Mouse (Mus musculus) stomach, embryonic 14.5 days (tissue): ENCODE data around the gene Cnp. TPM values are rescaled to one million over a fixed set of nuclear protein-coding genes. Genes with fewer than 3 reads are reported as not detected.

ENCODE experiments used
- ATAC-seq: fragments of 200-750 bp; cut with Nextera tagmentation; 2 replicates; pipeline ENCODE4 v1.8.0; 2017; ENCODE audit warnings: low read depth, moderate TSS enrichment; ENCODE audit not compliant: insufficient number of reproducible peaks, insufficient read depth, low FRiP score
- H3K27ac ChIP-seq: fragments of 300-500 bp; sonication (generic); 2 replicates; pipeline ENCODE4 v1.5.1; 2014; ENCODE audit warnings: mild to moderate bottlenecking, low read length, moderate library complexity, mixed read lengths
- H3K27me3 ChIP-seq: fragments of 300-500 bp; sonication (generic); 2 replicates; pipeline ENCODE4 v1.6.1; 2014; ENCODE audit warnings: low read length, control low read depth, mixed read lengths; ENCODE audit not compliant: control insufficient read depth, insufficient read depth
- H3K36me3 ChIP-seq: fragments of 300-500 bp; sonication (generic); 2 replicates; pipeline ENCODE4 v1.6.1; 2014; ENCODE audit warnings: mild to moderate bottlenecking, control low read depth, low read length, moderate library complexity, mixed read lengths; ENCODE audit not compliant: control insufficient read depth, insufficient read depth
- H3K4me1 ChIP-seq: fragments of 300-500 bp; sonication (generic); 2 replicates; pipeline ENCODE4 v1.6.1; 2014; ENCODE audit warnings: low read length, control low read depth, mixed read lengths; ENCODE audit not compliant: control insufficient read depth, insufficient read depth
- H3K4me2 ChIP-seq: fragments of 300-500 bp; sonication (generic); replicated peaks from 2 replicates; pipeline ENCODE4 v1.6.1; 2014; ENCODE audit warnings: low read depth, low read length, control low read depth
- H3K4me3 ChIP-seq: fragments of 300-500 bp; sonication (generic); 2 replicates; pipeline ENCODE4 v1.5.1; 2014; ENCODE audit warnings: low read depth, low read length, control low read depth
- H3K9ac ChIP-seq: fragments of 300-500 bp; sonication (generic); replicated peaks from 2 replicates; pipeline ENCODE4 v1.6.1; 2014; ENCODE audit warnings: low read depth, mild to moderate bottlenecking, control low read depth, low read length, moderate library complexity, mixed read lengths
- H3K9me3 ChIP-seq: fragments of 300-500 bp; sonication (generic); 2 replicates; pipeline ENCODE4 v1.6.1; 2016; ENCODE audit warnings: low read depth, low read length, control low read depth; ENCODE audit not compliant: control insufficient read depth
- WGBS: fragments of 180-500 bp; shearing (Covaris S2); extraction: QIAGEN DNeasy Blood & Tissue Kit; methylation state at CpG from one replicate; pipeline ENCODE4 v1.1.7; 2014; 5-methylcytosine and 5-hydroxymethylcytosine counted together
- polyA plus RNA-seq: library from polyadenylated mRNA; unstranded; fragments of >200 nt; fragmentation: Nextera tagmentation; extraction: Ambion mirVana; gene quantifications from 2 replicates; pipeline ENCODE4 v1.2.1, GENCODE M21; 2014

Gene Cnp
- polyA plus RNA-seq, 1 experiment from 2014 or later: 35.9 TPM

DNA sequence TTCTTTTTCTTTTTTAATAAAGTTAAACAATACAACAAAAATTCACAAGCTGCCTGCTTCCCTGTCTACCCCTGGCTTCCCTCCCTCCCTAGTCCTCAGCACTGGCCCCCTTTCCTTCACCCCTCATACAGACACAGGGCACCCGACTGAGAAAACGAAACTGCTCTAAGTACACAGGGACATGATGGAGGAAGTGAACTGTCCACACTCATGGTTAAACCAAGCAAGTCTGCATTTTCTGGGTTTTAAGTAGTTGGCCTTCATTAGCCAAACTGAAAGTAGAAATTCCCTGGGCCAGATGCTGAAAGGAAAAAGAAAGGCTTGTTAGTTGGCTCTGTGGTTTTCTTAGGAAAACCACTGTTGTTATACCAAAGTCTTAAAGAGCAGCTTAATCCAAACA, 8.1 kb downstream of the Cnp start:
- peaks cover 77% of the 10 kb centered on the region for H3K36me3 ChIP-seq
- no peaks in the 10 kb centered on the region for H3K9me3 ChIP-seq
- no peak for ATAC-seq
- H3K4me1 ChIP-seq: no peaks in the 10 kb centered on the region
- 94% methylated on average over 2 of the region's 2 CpGs for WGBS
- no peaks in the 10 kb centered on the region for H3K27me3 ChIP-seq
- no peak overlapping the region for H3K9ac ChIP-seq
- H3K4me3 ChIP-seq: no peak overlapping the region
- H3K27ac ChIP-seq: no peak overlapping the region
- H3K4me2 ChIP-seq: no peak overlapping the region

DNA sequence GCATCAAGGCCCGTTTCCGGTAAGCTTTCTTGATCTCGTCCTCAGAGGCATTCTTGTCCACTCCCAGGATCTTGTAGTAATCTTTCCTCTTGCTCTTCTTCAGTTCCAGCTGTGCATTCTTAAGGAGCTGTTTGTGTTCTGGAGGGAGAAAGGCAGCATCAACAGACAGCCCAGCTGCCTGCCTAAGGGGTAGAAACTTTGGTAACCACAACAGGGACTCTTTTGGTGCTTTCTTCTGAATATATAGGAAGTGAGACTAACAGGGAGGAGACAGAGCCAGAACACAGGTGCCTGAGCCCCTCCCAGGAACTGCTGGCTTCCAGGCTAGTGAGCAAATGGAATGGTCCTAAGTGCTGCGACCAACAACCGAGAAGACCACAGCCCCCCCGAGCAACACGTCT, 9.9 kb downstream of the Cnp start:
- H3K36me3 ChIP-seq: peaks cover 85% of the 10 kb centered on the region
- H3K27ac ChIP-seq: no peak overlapping the region
- no peaks in the 10 kb centered on the region for H3K9me3 ChIP-seq
- H3K4me3 ChIP-seq: no peak overlapping the region
- WGBS: 93% methylated on average over 7 of the region's 7 CpGs
- no peak for ATAC-seq
- H3K4me1 ChIP-seq: no peaks in the 10 kb centered on the region
- no peak overlapping the region for H3K4me2 ChIP-seq
- no peak overlapping the region for H3K9ac ChIP-seq
- no peaks in the 10 kb centered on the region for H3K27me3 ChIP-seq

DNA sequence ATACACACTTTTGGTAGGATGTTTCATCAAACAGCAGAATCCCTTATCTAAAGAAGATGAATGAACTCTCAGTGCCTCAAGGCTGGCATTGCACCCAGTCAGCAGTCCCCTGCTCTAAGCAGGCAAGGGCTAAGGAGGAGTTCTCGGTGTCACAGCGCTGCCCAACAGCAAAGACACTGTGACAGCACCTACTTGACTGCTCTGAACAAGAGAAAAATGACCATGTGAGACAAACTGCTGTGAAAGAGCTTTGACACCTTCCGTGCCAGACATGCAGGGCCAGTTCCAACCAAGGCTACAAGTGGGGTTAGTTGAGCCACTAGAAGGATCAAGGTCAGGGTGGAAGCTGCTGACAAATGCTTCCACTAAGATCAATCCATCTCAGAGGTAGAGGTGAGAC, 10.4 kb downstream of the Cnp start:
- 96% methylated on average over 3 of the region's 3 CpGs for WGBS

DNA sequence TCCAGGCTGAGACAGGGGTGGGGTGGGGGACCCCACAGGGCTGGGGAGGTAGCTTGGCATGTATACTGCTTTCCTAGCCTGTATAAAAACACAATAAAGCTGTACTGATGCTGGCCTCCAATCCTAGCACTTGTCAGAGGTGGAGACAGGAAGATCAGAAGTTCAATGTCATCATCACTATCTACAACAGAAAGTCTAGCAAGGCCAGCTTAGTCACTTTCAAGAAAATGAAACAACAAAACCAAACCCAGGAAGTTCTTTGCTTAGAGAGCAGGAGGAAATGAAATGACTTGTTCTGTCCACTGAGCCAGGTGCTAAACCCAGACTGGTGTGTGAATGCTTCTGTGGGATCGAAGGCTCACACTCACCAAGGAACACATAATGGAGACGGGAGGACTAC, 13.8 kb downstream of the Cnp start:
- no peak overlapping the region for H3K4me3 ChIP-seq
- WGBS: 95% methylated on average over 2 of the region's 2 CpGs
- peaks cover 96% of the 10 kb centered on the region for H3K36me3 ChIP-seq
- H3K9ac ChIP-seq: no peak overlapping the region
- no peaks in the 10 kb centered on the region for H3K4me1 ChIP-seq
- no peak for ATAC-seq
- H3K27me3 ChIP-seq: no peaks in the 10 kb centered on the region
- no peak overlapping the region for H3K4me2 ChIP-seq
- H3K27ac ChIP-seq: no peak overlapping the region
- no peaks in the 10 kb centered on the region for H3K9me3 ChIP-seq

More for the DNA sequence above, 10.4 kb downstream of the Cnp start:
- H3K27me3 ChIP-seq: no peaks in the 10 kb centered on the region
- no peak overlapping the region for H3K4me2 ChIP-seq
- H3K4me3 ChIP-seq: no peak overlapping the region
- H3K9me3 ChIP-seq: no peaks in the 10 kb centered on the region
- peaks cover 91% of the 10 kb centered on the region for H3K36me3 ChIP-seq
- H3K27ac ChIP-seq: no peak overlapping the region
- H3K4me1 ChIP-seq: no peaks in the 10 kb centered on the region
- no peak for ATAC-seq
- H3K9ac ChIP-seq: no peak overlapping the region

DNA sequence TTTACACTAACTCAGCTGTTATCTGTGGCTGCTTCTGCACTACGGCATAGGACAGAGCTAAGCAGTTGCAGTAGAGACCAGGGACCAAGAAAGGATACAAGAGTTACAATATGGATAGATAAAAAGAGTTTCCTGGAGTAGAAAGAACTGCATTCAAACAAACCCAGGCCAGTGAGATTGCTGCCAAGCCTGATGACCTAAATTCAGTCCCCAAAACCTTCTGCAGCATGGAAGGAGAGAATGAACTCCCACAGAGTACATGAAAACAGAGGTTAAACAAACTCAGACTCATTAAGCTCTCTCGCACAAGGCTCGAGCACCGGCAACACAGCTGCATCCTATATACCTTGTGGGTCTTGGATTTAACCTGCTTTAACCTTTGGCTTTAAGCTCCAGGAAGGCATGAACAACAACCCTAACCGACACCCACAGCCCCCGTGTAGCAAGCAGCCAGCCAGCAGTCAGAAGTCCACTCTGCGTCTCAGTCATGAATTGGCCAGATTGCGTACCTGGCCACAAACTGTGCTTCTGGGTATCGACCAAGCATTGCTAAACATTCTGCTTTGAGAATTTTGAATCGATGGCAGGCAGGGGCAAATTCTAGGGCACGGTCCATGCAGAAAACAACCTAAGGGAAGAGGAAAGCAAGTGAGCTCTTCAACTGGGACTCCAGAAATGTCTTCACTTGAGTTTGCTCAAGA, 17.8 kb downstream of the Cnp start:
- H3K9ac ChIP-seq: no peak overlapping the region
- H3K36me3 ChIP-seq: peaks cover 89% of the 10 kb centered on the region
- no peak overlapping the region for H3K4me3 ChIP-seq
- H3K4me2 ChIP-seq: no peak overlapping the region
- H3K27me3 ChIP-seq: no peaks in the 10 kb centered on the region
- WGBS: 89% methylated on average over 11 of the region's 11 CpGs
- H3K27ac ChIP-seq: no peak overlapping the region
- no peaks in the 10 kb centered on the region for H3K4me1 ChIP-seq
- H3K9me3 ChIP-seq: no peaks in the 10 kb centered on the region
- no peak for ATAC-seq

DNA sequence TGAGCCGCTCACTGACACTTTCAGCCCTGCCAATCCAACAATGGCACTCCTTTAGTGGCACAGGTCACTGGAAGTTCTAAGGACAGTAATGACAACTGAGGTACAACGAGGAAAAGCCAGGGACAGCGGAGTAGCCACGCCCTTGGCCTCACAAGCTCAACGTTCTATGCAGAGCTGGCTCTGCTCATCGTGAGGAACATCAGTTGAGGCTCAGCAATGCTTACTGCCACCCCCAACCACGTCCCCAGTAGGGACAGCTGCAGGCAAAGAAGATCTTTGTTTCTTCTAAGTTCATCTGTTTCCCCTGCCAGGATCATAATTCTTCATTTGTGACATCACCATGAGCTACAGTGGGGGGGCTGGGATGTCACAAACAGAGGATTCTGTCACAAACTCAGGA, 19.9 kb downstream of the Cnp start:
- Histone ChIP-seq H3K9me3 (no peaks in the 10 kb centered on the region), H3K9ac (no peak overlapping the region), H3K4me1 (no peaks in the 10 kb centered on the region), H3K27me3 (no peaks in the 10 kb centered on the region), H3K27ac (no peak overlapping the region), H3K4me2 (no peak overlapping the region), H3K4me3 (no peak overlapping the region), H3K36me3 (peaks cover 89% of the 10 kb centered on the region)
- WGBS: 84% methylated on average over 7 of the region's 7 CpGs
- ATAC-seq: no peak

DNA sequence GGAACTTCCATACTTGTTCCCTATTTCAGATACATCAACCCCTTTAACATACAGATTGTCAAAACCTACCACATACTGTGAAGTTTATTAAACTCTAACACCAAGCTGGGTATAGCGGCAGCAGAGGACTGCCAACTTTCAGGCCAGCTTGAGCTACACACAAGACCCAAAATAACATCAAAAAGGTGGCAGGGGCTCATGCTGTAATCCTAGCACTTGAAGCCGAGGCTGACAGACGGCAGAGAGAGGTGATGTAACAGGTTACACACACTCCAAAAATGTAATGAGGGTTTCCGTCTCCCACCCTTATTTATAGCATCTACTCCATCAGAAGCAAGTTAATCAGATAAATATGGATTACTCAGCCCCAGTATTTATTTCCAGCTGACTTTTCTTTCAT, 20.8 kb downstream of the Cnp start:
- ATAC-seq: no peak
- Histone ChIP-seq H3K9ac (no peak overlapping the region), H3K9me3 (no peaks in the 10 kb centered on the region), H3K27ac (no peak overlapping the region), H3K4me3 (no peak overlapping the region), H3K36me3 (peaks cover 89% of the 10 kb centered on the region), H3K4me2 (no peak overlapping the region), H3K4me1 (no peaks in the 10 kb centered on the region), H3K27me3 (no peaks in the 10 kb centered on the region)
- 76% methylated on average over 4 of the region's 4 CpGs for WGBS

DNA sequence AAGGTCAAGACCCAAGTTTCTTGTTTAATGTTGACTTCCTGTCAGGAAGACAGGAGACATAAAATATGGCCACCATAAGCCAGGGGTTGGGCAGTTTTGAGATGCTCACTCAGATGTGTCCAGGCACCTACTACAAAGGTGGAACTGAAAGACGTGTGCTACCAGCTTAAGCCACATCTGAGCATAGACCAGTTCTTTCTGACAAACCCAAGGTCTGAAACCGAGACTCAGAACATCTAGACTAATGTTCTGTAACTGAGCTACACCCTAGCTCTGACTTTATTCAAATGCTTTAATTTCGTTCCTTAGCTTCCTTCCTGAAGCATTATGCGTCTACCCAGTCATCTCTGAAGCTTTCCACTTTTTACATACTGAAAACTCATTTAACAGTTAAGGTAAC, 23.4 kb downstream of the Cnp start:
- WGBS: 81% methylated on average over 4 of the region's 4 CpGs
- Histone ChIP-seq H3K9me3 (no peaks in the 10 kb centered on the region), H3K4me3 (no peak overlapping the region), H3K9ac (no peak overlapping the region), H3K36me3 (peaks cover 78% of the 10 kb centered on the region), H3K4me2 (no peak overlapping the region), H3K27me3 (no peaks in the 10 kb centered on the region), H3K27ac (no peak overlapping the region), H3K4me1 (no peaks in the 10 kb centered on the region)
- no peak for ATAC-seq

DNA sequence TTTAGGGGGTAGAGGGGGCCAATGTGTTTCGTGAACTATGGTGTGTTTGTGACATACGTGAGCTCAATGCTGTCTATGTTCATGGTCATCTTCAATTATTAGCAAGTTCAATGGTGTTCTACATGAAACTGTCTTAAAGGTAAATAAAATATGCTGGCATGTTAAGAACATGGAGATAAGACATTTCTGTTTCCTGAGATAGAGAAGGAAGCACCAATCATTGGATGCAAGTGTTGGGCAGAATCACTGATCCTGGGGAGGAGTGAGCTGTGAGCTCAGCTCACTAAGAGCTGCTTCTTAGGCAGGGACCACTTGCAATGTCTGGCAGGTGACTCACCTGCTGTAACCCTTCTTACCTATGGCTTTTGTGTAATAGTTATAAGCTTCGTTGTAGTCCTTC, 26.7 kb downstream of the Cnp start:
- no peaks in the 10 kb centered on the region for H3K9me3 ChIP-seq
- peaks cover 3% of the 10 kb centered on the region; the same call in 1 of the 2 replicates for H3K4me1 ChIP-seq
- no peaks in the 10 kb centered on the region for H3K27me3 ChIP-seq
- no peak overlapping the region for H3K9ac ChIP-seq
- H3K4me3 ChIP-seq: no peak overlapping the region
- 98% methylated on average over 3 of the region's 3 CpGs for WGBS
- no peak overlapping the region for H3K4me2 ChIP-seq
- peaks cover 57% of the 10 kb centered on the region for H3K36me3 ChIP-seq
- no peak overlapping the region for H3K27ac ChIP-seq
- no peak for ATAC-seq
